Comparison of ENCODE assay signal across 34 mouse cellular contexts in genomic region chr4:138411504-138412121, GRCm38 (mm10). TPM values are rescaled to one million over a fixed set of nuclear protein-coding genes. Genes with fewer than 3 reads are reported as not detected.
"Had no signal": no experiment of that assay in that cellular context is flagged by ENCODE, and none has a peak within 500 bp of the region (broad histone marks: within the 10 kb centered on the region; RNA-seq: fewer than 3 reads in every experiment).

No protein-coding gene starts in this region.

- H3K9ac ChIP-seq: heart, embryonic 13.5 days; heart, embryonic 15.5 days; hindbrain, embryonic 13.5 days; hindbrain, embryonic 15.5 days; kidney, embryonic 15.5 days; limb, embryonic 12.5 days; liver, embryonic 13.5 days; liver, embryonic 15.5 days had no signal

- H3K27ac ChIP-seq: gastrocnemius, adult 2 months; heart, embryonic 10.5 days; heart, embryonic 13.5 days; heart, embryonic 15.5 days; hindbrain, embryonic 13.5 days; hindbrain, embryonic 15.5 days; hindbrain, postnatal 0 days; kidney, embryonic 15.5 days; kidney, postnatal 0 days; limb, embryonic 12.5 days; liver, embryonic 13.5 days; liver, embryonic 15.5 days had no signal

- H3K36me3 ChIP-seq: heart, embryonic 10.5 days; heart, embryonic 13.5 days; heart, embryonic 15.5 days; hindbrain, embryonic 13.5 days; hindbrain, embryonic 15.5 days; kidney, embryonic 15.5 days; limb, embryonic 12.5 days; liver, embryonic 13.5 days; liver, embryonic 15.5 days had no signal

- H3K4me3 ChIP-seq: gastrocnemius, adult 2 months; heart, embryonic 10.5 days; heart, embryonic 13.5 days; heart, embryonic 15.5 days; hindbrain, embryonic 13.5 days; hindbrain, embryonic 15.5 days; kidney, embryonic 15.5 days; limb, embryonic 12.5 days; liver, embryonic 13.5 days; liver, embryonic 15.5 days had no signal

- H3K9me3 ChIP-seq: heart, embryonic 10.5 days; heart, embryonic 13.5 days; heart, embryonic 15.5 days; hindbrain, embryonic 13.5 days; hindbrain, embryonic 15.5 days; kidney, embryonic 15.5 days; limb, embryonic 12.5 days; liver, embryonic 13.5 days; liver, embryonic 15.5 days had no signal

- ATAC-seq: intestine, embryonic 16.5 days had no signal

- H3K4me1 ChIP-seq: limb, embryonic 12.5 days; liver, embryonic 13.5 days; liver, embryonic 15.5 days had no signal

- DNase-seq: gastrocnemius, adult 2 months; gastrocnemius, postnatal 10 days; gastrocnemius, postnatal 25 days; heart, adult 18-20 months; heart, postnatal 14 days; heart, postnatal 36 days; kidney, adult 11 months; kidney, adult 2 months; kidney, adult 9 months; kidney, postnatal 14 days; kidney, postnatal 4 days; layer of hippocampus, adult 9-11 months; layer of hippocampus, postnatal 36 days; left cerebral cortex, postnatal 4 days; liver; liver, embryonic 13.5 days had no signal

- H3K4me2 ChIP-seq: heart, embryonic 13.5 days; heart, embryonic 15.5 days; hindbrain, embryonic 13.5 days; hindbrain, embryonic 15.5 days; kidney, embryonic 15.5 days; limb, embryonic 12.5 days; liver, embryonic 11.5 days; liver, embryonic 13.5 days; liver, embryonic 15.5 days had no signal

RNA-seq across cellular contexts. Expression of gene Fam43b, which starts 15.3 kb away (rescaled TPM):
- total RNA-seq: gastrocnemius, adult 2 months; gastrocnemius, postnatal 25 days; gastrocnemius, postnatal 4 days; granulocyte monocyte progenitor cell, adult 5-6 weeks; heart, adult 18-20 months; heart, adult 8-10 months; heart, postnatal 14 days; heart, postnatal 36 days had no signal
- polyA plus RNA-seq: heart, embryonic 13.5 days; heart, embryonic 15.5 days; heart, postnatal 0 days; hindbrain, embryonic 11.5 days; intestine, embryonic 16.5 days; kidney, adult 2 months; kidney, embryonic 15.5 days; limb, embryonic 12.5 days; liver, embryonic 13.5 days; liver, embryonic 15.5 days had no signal

RNA-seq across cellular contexts. Expression of gene Camk2n1, which starts 42.5 kb away (rescaled TPM):
- total RNA-seq: granulocyte monocyte progenitor cell, adult 5-6 weeks had no signal

RNA-seq across cellular contexts. Expression of gene Cda, which starts 43.8 kb away (rescaled TPM):
- total RNA-seq: granulocyte monocyte progenitor cell, adult 5-6 weeks; hematopoietic stem cell, adult 5-6 weeks had no signal
